Mouse (Mus musculus) bone marrow, adult 2 months (tissue): Measurements from ENCODE around the gene Gpr139.

Experiments
- CTCF ChIP-seq: fragments of 200-500 bp; IDR thresholded peaks from 2 replicates; pipeline ENCODE4 v1.5.1; 2011; ENCODE audit warnings: low read length, control low read depth; ENCODE audit not compliant: control insufficient read depth, insufficient read depth
- POLR2A ChIP-seq: fragments of 200-500 bp; IDR thresholded peaks from 2 replicates; pipeline ENCODE4 v1.6.1; 2011; ENCODE audit warnings: low read depth, mild to moderate bottlenecking, control low read depth, low read length, borderline replicate concordance; ENCODE audit not compliant: control insufficient read depth

GRCm38 (mm10) chr7:119096583-119096982, 87.8 kb downstream of the Gpr139 start:
- TF ChIP-seq CTCF: no peak
- no peak for TF ChIP-seq POLR2A
